Mouse (Mus musculus) MEL (cell line): ENCODE results near the gene Nfasc. TPM values are rescaled to one million over a fixed set of nuclear protein-coding genes. Genes with fewer than 3 reads are reported as not detected.
A peak's percentile ranks its signal among the peaks of the same experiment; 100 is the strongest.

Experiments used
- DNase-seq: peaks from one replicate; pipeline ENCODE4 v3.0.0; 2011; ENCODE audit warnings: low read depth, low spot score
- H3K27ac ChIP-seq: 2 replicates; pipeline ENCODE4 v1.5.1; 2012; ENCODE audit warnings: low read depth, mild to moderate bottlenecking, control low read depth, low read length, moderate library complexity; ENCODE audit not compliant: control insufficient read depth
- H3K27me3 ChIP-seq, 2 experiments: fragments of 150-350 bp in 1 of 2; sonication (generic) in 1 of 2; 2 replicates each; pipeline ENCODE4 v1.6.1; 2012; ENCODE audit warnings: low read length in 2 of 2, mild to moderate bottlenecking in 2 of 2, improper control_type of control experiment in 1 of 2, moderate library complexity in 1 of 2; ENCODE audit not compliant: insufficient read depth in 2 of 2, control insufficient read depth in 1 of 2
- H3K36me3 ChIP-seq, 2 experiments: 2 replicates each; pipeline ENCODE4 v1.6.1; 2012 to 2014; ENCODE audit warnings: low read length in 2 of 2, improper control_type of control experiment in 1 of 2, inconsistent platforms in 1 of 2, mild to moderate bottlenecking in 1 of 2; ENCODE audit not compliant: insufficient read depth in 2 of 2, control insufficient read depth in 1 of 2
- H3K4me1 ChIP-seq, 2 experiments: fragments of 150-350 bp in 1 of 2; sonication (generic) in 1 of 2; 2 replicates each; pipeline ENCODE4 v1.6.1; 2012; ENCODE audit warnings: low read length in 2 of 2, improper control_type of control experiment in 1 of 2, mild to moderate bottlenecking in 1 of 2; ENCODE audit not compliant: insufficient read depth in 2 of 2, control insufficient read depth in 1 of 2
- H3K4me3 ChIP-seq, 2 experiments: fragments of 150-350 bp in 1 of 2; sonication (generic) in 1 of 2; 2 replicates each; pipeline ENCODE4 v1.5.1; 2012; ENCODE audit warnings: low read depth in 2 of 2, low read length in 2 of 2, mild to moderate bottlenecking in 2 of 2, moderate library complexity in 2 of 2, control low read depth in 1 of 2, improper control_type of control experiment in 1 of 2; ENCODE audit not compliant: control insufficient read depth in 1 of 2, insufficient read depth in 1 of 2
- H3K79me2 ChIP-seq: 2 replicates; pipeline ENCODE4 v1.6.1; 2012; ENCODE audit warnings: mild to moderate bottlenecking, low read length, moderate library complexity; ENCODE audit not compliant: control insufficient read depth, poor library complexity, insufficient read depth
- H3K9ac ChIP-seq: 2 replicates; pipeline ENCODE4 v1.6.1; 2012; ENCODE audit warnings: low read depth, mild to moderate bottlenecking, control low read depth, low read length, moderate library complexity; ENCODE audit not compliant: control insufficient read depth, poor library complexity, severe bottlenecking
- H3K9me3 ChIP-seq: fragments of 150-350 bp; sonication (generic); replicated peaks from 2 replicates; pipeline ENCODE4 v1.6.1; 2012; ENCODE audit warnings: mild to moderate bottlenecking, low read length, improper control_type of control experiment, moderate library complexity; ENCODE audit not compliant: insufficient read depth
- CTCF ChIP-seq, 3 experiments: IDR thresholded peaks in 2 of 3; conservative IDR thresholded peaks in 1 of 3; 2 replicates each; pipeline ENCODE4 v1.5.1; 2011 to 2012; ENCODE audit warnings: low read length in 3 of 3, low read depth in 2 of 3, mild to moderate bottlenecking in 2 of 3, improper control_type of control experiment in 1 of 3, inconsistent platforms in 1 of 3, mixed read lengths in 1 of 3, moderate library complexity in 1 of 3; ENCODE audit not compliant: control insufficient read depth in 1 of 3, insufficient read depth in 1 of 3, poor library complexity in 1 of 3, severe bottlenecking in 1 of 3
- EP300 ChIP-seq, 2 experiments: IDR thresholded peaks; 2 replicates each; pipeline ENCODE4 v1.6.1; 2011; ENCODE audit warnings: improper control_type of control experiment in 2 of 2, low read length in 2 of 2, low read depth in 1 of 2, mild to moderate bottlenecking in 1 of 2
- GABPA ChIP-seq: IDR thresholded peaks from 2 replicates; pipeline ENCODE4 v1.6.1; 2012; ENCODE audit warnings: low read depth, mild to moderate bottlenecking, inconsistent platforms, low read length, improper control_type of control experiment, moderate library complexity
- GATA1 ChIP-seq: IDR thresholded peaks from 2 replicates; pipeline ENCODE4 v1.6.1; 2011; ENCODE audit warnings: low read depth, low read length, improper control_type of control experiment
- JUND ChIP-seq: IDR thresholded peaks from 2 replicates; pipeline ENCODE4 v1.6.1; 2011; ENCODE audit warnings: low read depth, mild to moderate bottlenecking, improper control_type of control experiment, low read length
- MAFK ChIP-seq: IDR thresholded peaks from 2 replicates; pipeline ENCODE4 v1.6.1; 2011; ENCODE audit warnings: low read depth, mild to moderate bottlenecking, low read length, improper control_type of control experiment, borderline replicate concordance
- MXI1 ChIP-seq: IDR thresholded peaks from 2 replicates; pipeline ENCODE4 v1.6.1; 2011; ENCODE audit warnings: mild to moderate bottlenecking, low read depth, low read length, improper control_type of control experiment
- MYC ChIP-seq: IDR thresholded peaks from 2 replicates; pipeline ENCODE4 v1.6.1; 2011; ENCODE audit warnings: low read depth, mild to moderate bottlenecking, low read length, improper control_type of control experiment, moderate library complexity
- NRF1 ChIP-seq: IDR thresholded peaks from 2 replicates; pipeline ENCODE4 v1.6.1; 2014; ENCODE audit warnings: low read depth, mild to moderate bottlenecking, inconsistent platforms, low read length, improper control_type of control experiment, moderate library complexity; ENCODE audit not compliant: poor library complexity, insufficient read depth, severe bottlenecking
- POLR2AphosphoS5 ChIP-seq: IDR thresholded peaks from 2 replicates; pipeline ENCODE4 v1.6.1; 2012; ENCODE audit warnings: low read depth, borderline replicate concordance, mild to moderate bottlenecking, inconsistent platforms, low read length, moderate library complexity, mixed read lengths
- RAD21 ChIP-seq: IDR thresholded peaks from 2 replicates; pipeline ENCODE4 v1.6.1; 2011; ENCODE audit warnings: mild to moderate bottlenecking, low read depth, low read length, improper control_type of control experiment
- RCOR1 ChIP-seq: IDR thresholded peaks from 2 replicates; pipeline ENCODE4 v1.6.1; 2012; ENCODE audit warnings: low read depth, mild to moderate bottlenecking, inconsistent platforms, low read length, improper control_type of control experiment
- SMC3 ChIP-seq: IDR thresholded peaks from 2 replicates; pipeline ENCODE4 v1.6.1; 2011; ENCODE audit warnings: low read depth, low read length, improper control_type of control experiment
- TCF12 ChIP-seq: IDR thresholded peaks from 2 replicates; pipeline ENCODE4 v1.6.1; 2014; ENCODE audit warnings: low read depth, mild to moderate bottlenecking, inconsistent platforms, low read length, improper control_type of control experiment, moderate library complexity
- ZKSCAN1 ChIP-seq: IDR thresholded peaks from 2 replicates; pipeline ENCODE4 v1.6.1; 2012; ENCODE audit warnings: low read depth, mild to moderate bottlenecking, inconsistent platforms, low read length, improper control_type of control experiment, moderate library complexity
- ZMIZ1 ChIP-seq: IDR thresholded peaks from 2 replicates; pipeline ENCODE4 v1.6.1; 2012; ENCODE audit warnings: low read depth, mild to moderate bottlenecking, inconsistent platforms, low read length, improper control_type of control experiment, moderate library complexity
- ZNF384 ChIP-seq: IDR thresholded peaks from 2 replicates; pipeline ENCODE4 v1.6.1; 2012; ENCODE audit warnings: low read depth, mild to moderate bottlenecking, inconsistent platforms, low read length, improper control_type of control experiment
- polyA plus RNA-seq, 2 experiments: library from polyadenylated mRNA; stranded (reverse) in 1 of 2; unstranded in 1 of 2; fragments of >175 nt in 1 of 2; fragments of >200 nt in 1 of 2; gene quantifications; 2 replicates each; pipeline versions ENCODE4 v1.2.1 to v1.2.4; 2012; ENCODE audit warnings: low replicate concordance in 2 of 2, low read depth in 1 of 2; ENCODE audit not compliant: insufficient read length in 2 of 2, insufficient read depth in 1 of 2, missing spikeins in 1 of 2
- total RNA-seq: library from RNA; depleted of rRNA; stranded (reverse); fragments of 300-350 nt; gene quantifications from 2 replicates; pipeline ENCODE4 v1.2.3, GENCODE M21; 2012

Gene Nfasc
- total and polyA plus RNA-seq, 3 experiments: not detected

- H3K27me3 ChIP-seq: peaks cover 1 to 6% of the 10 kb centered on the region in 2 experiments; a peak in 3 of 4 replicates
These were observed 129.5 kb downstream of the Nfasc start for GRCm38 (mm10) chr1:132612066-132612465.

GRCm38 (mm10) chr1:132609048-132609634, 132.5 kb downstream of the Nfasc start:
- H3K36me3 ChIP-seq: no peaks in the 10 kb centered on the region
- DNase-seq: peak; percentile 65
- no peak overlapping the region for H3K27ac ChIP-seq
- H3K9ac ChIP-seq: no peak overlapping the region
- no peaks in the 10 kb centered on the region for H3K9me3 ChIP-seq
- no peak overlapping the region for H3K4me3 ChIP-seq
- TF ChIP-seq CTCF (IDR thresholded peaks at IDR 0.05 in 2 of 3, conservative IDR thresholded peaks at IDR 0.05 in 1 of 3; ENCODE audit: control insufficient read depth in 1 of 3, insufficient read depth in 1 of 3, low read depth in 2 of 3, low read length in 3 of 3, poor library complexity in 1 of 3, severe bottlenecking in 1 of 3) (peak; percentile 63 to 88 (median 75)), GATA1 (no peak), SMC3 (peak; percentile 31), RAD21 (peak; percentile 33)
- TF ChIP-seq, all 39 proteins: peak for 3
- Histone ChIP-seq H3K27me3 (peaks cover 1 to 6% of the 10 kb centered on the region in 2 experiments; a peak in 3 of 4 replicates), H3K79me2 (no peaks in the 10 kb centered on the region), H3K4me1 (no peaks in the 10 kb centered on the region)

More at GRCm38 (mm10) chr1:132612066-132612465, 129.5 kb downstream of the Nfasc start:
- no peaks in the 10 kb centered on the region for H3K9me3 ChIP-seq
- no peak for TF ChIP-seq ZNF384
- no peak for TF ChIP-seq EP300 (IDR thresholded peaks at IDR 0.05; ENCODE audit: low read depth in 1 of 2, low read length in 2 of 2)
- no peak for TF ChIP-seq JUND
- no peak for TF ChIP-seq NRF1
- no peak for TF ChIP-seq MYC
- no peak for TF ChIP-seq ZMIZ1
- no peak for TF ChIP-seq RCOR1
- TF ChIP-seq ZKSCAN1: no peak
- TF ChIP-seq MAFK: no peak
- TF ChIP-seq POLR2AphosphoS5: no peak
- TF ChIP-seq, all 39 proteins: peak for 0
- DNase-seq: no peak
- Histone ChIP-seq H3K27ac (no peak overlapping the region), H3K4me3 (no peak overlapping the region), H3K36me3 (no peaks in the 10 kb centered on the region), H3K9ac (no peak overlapping the region), H3K4me1 (no peaks in the 10 kb centered on the region), H3K79me2 (no peaks in the 10 kb centered on the region)

GRCm38 (mm10) chr1:132602161-132602560, 139.4 kb downstream of the Nfasc start:
- no peaks in the 10 kb centered on the region for H3K36me3 ChIP-seq
- H3K9me3 ChIP-seq: no peaks in the 10 kb centered on the region
- DNase-seq: no peak
- H3K27me3 ChIP-seq: peaks cover 0 to 3% of the 10 kb centered on the region in 2 experiments; a peak in 2 of 4 replicates
- no peaks in the 10 kb centered on the region for H3K79me2 ChIP-seq
- TF ChIP-seq ZKSCAN1 (no peak), RCOR1 (no peak), MXI1 (no peak), TCF12 (no peak), GABPA (no peak)
- H3K4me3 ChIP-seq: no peak overlapping the region
- H3K27ac ChIP-seq: no peak overlapping the region
- no peak overlapping the region for H3K9ac ChIP-seq
- H3K4me1 ChIP-seq: no peaks in the 10 kb centered on the region
